Mouse (Mus musculus) hematopoietic stem cell, adult 5-6 weeks (primary cell): ENCODE data around the gene Serpini2. TPM values are rescaled to one million over a fixed set of nuclear protein-coding genes. Genes with fewer than 3 reads are reported as not detected.

Experiments used
- total RNA-seq: library from RNA; stranded (forward); fragments of 172-1452, 232-1000 nt; gene quantifications from 2 replicates; pipeline ENCODE4 v1.2.3, GENCODE M21; 2017

The Serpini2 gene
- total RNA-seq, 1 experiment from 2014 or later: not detected

Other genes with a start within 250 kb of the Serpini2 start
- gene Zbbx, start 105.0 kb downstream of the Serpini2 start, total RNA-seq: not detected in 2 replicates
- 0.40 and 0.56 TPM in 2 replicates for gene Wdr49, start 212.1 kb upstream of the Serpini2 start, total RNA-seq